Mouse (Mus musculus): ENCODE results near the gene Plch2. TPM values are rescaled to one million over a fixed set of nuclear protein-coding genes. Genes with fewer than 3 reads are reported as not detected.

The Plch2 gene
- polyA plus RNA-seq, 1 experiment from 2014 or later = 4.6 TPM

- DNase-seq (ENCODE audit: low spot score) = no peak
- Histone ChIP-seq H3K4me2 (replicated peaks; ENCODE audit: low read depth, low read length) (no peak overlapping the region), H3K4me1 (ENCODE audit: insufficient read depth, low read depth, low read length) (no peaks in the 10 kb centered on the region), H3K9ac (replicated peaks; ENCODE audit: low read depth) (no peak overlapping the region), H3K9me3 (ENCODE audit: low read length) (no peaks in the 10 kb centered on the region), H3K27ac (ENCODE audit: low read length) (no peak overlapping the region), H3K27me3 (replicated peaks; ENCODE audit: insufficient read depth, low read length) (no peaks in the 10 kb centered on the region), H3K4me3 (ENCODE audit: low read depth, low read length) (no peak overlapping the region), H3K36me3 (ENCODE audit: insufficient read depth, low read length) (peaks cover 78% of the 10 kb centered on the region)
- no peak for ATAC-seq
- TF ChIP-seq CTCF (IDR thresholded peaks at IDR 0.05) (no peak), EP300 (IDR thresholded peaks at IDR 0.05) (no peak)
- 79% methylated on average over 11 of the region's 11 CpGs for WGBS
Observed at GRCm38 (mm10) chr4:154974163-154974611, 82.4 kb downstream of the Plch2 start.

GRCm38 (mm10) chr4:154972546-154972945, 84.0 kb downstream of the Plch2 start:
- 93% methylated on average over 12 of the region's 12 CpGs for WGBS
- Histone ChIP-seq H3K27ac (ENCODE audit: low read length) (no peak overlapping the region), H3K4me3 (ENCODE audit: low read depth, low read length) (no peak overlapping the region), H3K9me3 (ENCODE audit: low read length) (no peaks in the 10 kb centered on the region), H3K9ac (replicated peaks; ENCODE audit: low read depth) (no peak overlapping the region), H3K36me3 (ENCODE audit: insufficient read depth, low read length) (peaks cover 62% of the 10 kb centered on the region), H3K27me3 (replicated peaks; ENCODE audit: insufficient read depth, low read length) (no peaks in the 10 kb centered on the region), H3K4me1 (ENCODE audit: insufficient read depth, low read depth, low read length) (no peaks in the 10 kb centered on the region), H3K4me2 (replicated peaks; ENCODE audit: low read depth, low read length) (no peak overlapping the region)
- TF ChIP-seq CTCF (IDR thresholded peaks at IDR 0.05) (no peak), EP300 (IDR thresholded peaks at IDR 0.05) (no peak)
- DNase-seq (ENCODE audit: low spot score) = no peak
- no peak for ATAC-seq

- Histone ChIP-seq H3K9me3 (ENCODE audit: low read length) (no peaks in the 10 kb centered on the region), H3K9ac (replicated peaks; ENCODE audit: low read depth) (no peak overlapping the region), H3K4me1 (ENCODE audit: insufficient read depth, low read depth, low read length) (peaks cover 3% of the 10 kb centered on the region; the same call in 1 of the 2 replicates), H3K4me2 (replicated peaks; ENCODE audit: low read depth, low read length) (no peak overlapping the region), H3K27me3 (replicated peaks; ENCODE audit: insufficient read depth, low read length) (peaks cover 10% of the 10 kb centered on the region; the same call in 1 of the 2 replicates), H3K36me3 (ENCODE audit: insufficient read depth, low read length) (peaks cover 26% of the 10 kb centered on the region), H3K4me3 (ENCODE audit: low read depth, low read length) (no peak overlapping the region), H3K27ac (ENCODE audit: low read length) (no peak overlapping the region)
- WGBS = 65% methylated on average over 5 of the region's 5 CpGs
- DNase-seq (ENCODE audit: low spot score) (peak; percentile 54), ATAC-seq (no peak)
- TF ChIP-seq EP300 (IDR thresholded peaks at IDR 0.05) (no peak), CTCF (IDR thresholded peaks at IDR 0.05) (peak; percentile 62)
Observed at GRCm38 (mm10) chr4:154967173-154967572, 89.4 kb downstream of the Plch2 start.

GRCm38 (mm10) chr4:154965856-154966255, 90.7 kb downstream of the Plch2 start:
- Histone ChIP-seq H3K27ac (ENCODE audit: low read length) (no peak overlapping the region), H3K4me1 (ENCODE audit: insufficient read depth, low read depth, low read length) (peaks cover 3% of the 10 kb centered on the region; the same call in 1 of the 2 replicates), H3K4me2 (replicated peaks; ENCODE audit: low read depth, low read length) (no peak overlapping the region), H3K27me3 (replicated peaks; ENCODE audit: insufficient read depth, low read length) (peaks cover 23% of the 10 kb centered on the region), H3K4me3 (ENCODE audit: low read depth, low read length) (no peak overlapping the region), H3K36me3 (ENCODE audit: insufficient read depth, low read length) (peaks cover 15% of the 10 kb centered on the region), H3K9me3 (ENCODE audit: low read length) (no peaks in the 10 kb centered on the region), H3K9ac (replicated peaks; ENCODE audit: low read depth) (no peak overlapping the region)
- WGBS = 43% methylated on average over 3 of the region's 3 CpGs
- TF ChIP-seq CTCF (IDR thresholded peaks at IDR 0.05) (no peak), EP300 (IDR thresholded peaks at IDR 0.05) (no peak)
- no peak for DNase-seq (ENCODE audit: low spot score)
- no peak for ATAC-seq

- peak overlapping the region; percentile 81 for H3K4me2 ChIP-seq (replicated peaks; ENCODE audit: low read depth, low read length)
- H3K9me3 ChIP-seq (ENCODE audit: low read length) = no peaks in the 10 kb centered on the region
- H3K27ac ChIP-seq (ENCODE audit: low read length) = peak overlapping the region; percentile 83; the same call in 1 of the 2 replicates
- peaks cover 4% of the 10 kb centered on the region; the same call in 1 of the 2 replicates for H3K36me3 ChIP-seq (ENCODE audit: insufficient read depth, low read length)
- peak overlapping the region; percentile 56 for H3K9ac ChIP-seq (replicated peaks; ENCODE audit: low read depth)
- ATAC-seq (no peak), DNase-seq (ENCODE audit: low spot score) (no peak)
- peaks cover 3% of the 10 kb centered on the region; the same call in 1 of the 2 replicates for H3K4me1 ChIP-seq (ENCODE audit: insufficient read depth, low read depth, low read length)
- H3K27me3 ChIP-seq (replicated peaks; ENCODE audit: insufficient read depth, low read length) = peaks cover 34% of the 10 kb centered on the region
- WGBS = 1% methylated on average over 35 of the region's 36 CpGs
- peak overlapping the region; percentile 82 for H3K4me3 ChIP-seq (ENCODE audit: low read depth, low read length)
- no peak for TF ChIP-seq CTCF (IDR thresholded peaks at IDR 0.05)
- TF ChIP-seq EP300 (IDR thresholded peaks at IDR 0.05) = no peak
Observed at GRCm38 (mm10) chr4:154964581-154965235, 91.9 kb downstream of the Plch2 start.

GRCm38 (mm10) chr4:154963901-154964580, 92.5 kb downstream of the Plch2 start, which contains the start of gene Pank4:
TSS of gene Pank4 (plus strand) at chr4:154964123.
- Histone ChIP-seq H3K4me1 (ENCODE audit: insufficient read depth, low read depth, low read length) (peaks cover 3% of the 10 kb centered on the region; the same call in 1 of the 2 replicates), H3K4me2 (replicated peaks; ENCODE audit: low read depth, low read length) (peak within 1 kb of the TSS; percentile 81), H3K9me3 (ENCODE audit: low read length) (no peaks in the 10 kb centered on the region), H3K27ac (ENCODE audit: low read length) (peak within 1 kb of the TSS; percentile 83), H3K4me3 (ENCODE audit: low read depth, low read length) (peak within 1 kb of the TSS; percentile 82), H3K27me3 (replicated peaks; ENCODE audit: insufficient read depth, low read length) (peaks cover 41% of the 10 kb centered on the region), H3K36me3 (ENCODE audit: insufficient read depth, low read length) (no peaks in the 10 kb centered on the region), H3K9ac (replicated peaks; ENCODE audit: low read depth) (peak within 1 kb of the TSS; percentile 56)
- peak; percentile 97 for DNase-seq (ENCODE audit: low spot score)
- peak; percentile 96 for ATAC-seq
- 1% methylated on average over 45 of the region's 66 CpGs for WGBS
- TF ChIP-seq EP300 (IDR thresholded peaks at IDR 0.05) (no peak), CTCF (IDR thresholded peaks at IDR 0.05) (no peak)

Data from lung, postnatal 0 days (tissue).